Mouse (Mus musculus) MEL (cell line): ENCODE measurements at regions not wholly inside any gene's neighbourhood (a gene's known extent, or its start where the extent isn't known, plus 50 kb on each side); places are given as distances from the start of the nearest gene placed in this dataset.

ENCODE experiments used
- DNase-seq: peaks from one replicate; pipeline ENCODE4 v3.0.0; 2011; ENCODE audit warnings: low read depth, low spot score
- H3K27ac ChIP-seq: 2 replicates; pipeline ENCODE4 v1.5.1; 2012; ENCODE audit warnings: low read depth, mild to moderate bottlenecking, control low read depth, low read length, moderate library complexity; ENCODE audit not compliant: control insufficient read depth
- H3K27me3 ChIP-seq, 2 experiments: fragments of 150-350 bp in 1 of 2; sonication (generic) in 1 of 2; 2 replicates each; pipeline ENCODE4 v1.6.1; 2012; ENCODE audit warnings: low read length in 2 of 2, mild to moderate bottlenecking in 2 of 2, improper control_type of control experiment in 1 of 2, moderate library complexity in 1 of 2; ENCODE audit not compliant: insufficient read depth in 2 of 2, control insufficient read depth in 1 of 2
- H3K36me3 ChIP-seq, 2 experiments: 2 replicates each; pipeline ENCODE4 v1.6.1; 2012 to 2014; ENCODE audit warnings: low read length in 2 of 2, improper control_type of control experiment in 1 of 2, inconsistent platforms in 1 of 2, mild to moderate bottlenecking in 1 of 2; ENCODE audit not compliant: insufficient read depth in 2 of 2, control insufficient read depth in 1 of 2
- H3K4me1 ChIP-seq, 2 experiments: fragments of 150-350 bp in 1 of 2; sonication (generic) in 1 of 2; 2 replicates each; pipeline ENCODE4 v1.6.1; 2012; ENCODE audit warnings: low read length in 2 of 2, improper control_type of control experiment in 1 of 2, mild to moderate bottlenecking in 1 of 2; ENCODE audit not compliant: insufficient read depth in 2 of 2, control insufficient read depth in 1 of 2
- H3K4me3 ChIP-seq, 2 experiments: fragments of 150-350 bp in 1 of 2; sonication (generic) in 1 of 2; 2 replicates each; pipeline ENCODE4 v1.5.1; 2012; ENCODE audit warnings: low read depth in 2 of 2, low read length in 2 of 2, mild to moderate bottlenecking in 2 of 2, moderate library complexity in 2 of 2, control low read depth in 1 of 2, improper control_type of control experiment in 1 of 2; ENCODE audit not compliant: control insufficient read depth in 1 of 2, insufficient read depth in 1 of 2
- H3K79me2 ChIP-seq: 2 replicates; pipeline ENCODE4 v1.6.1; 2012; ENCODE audit warnings: mild to moderate bottlenecking, low read length, moderate library complexity; ENCODE audit not compliant: control insufficient read depth, poor library complexity, insufficient read depth
- H3K9ac ChIP-seq: 2 replicates; pipeline ENCODE4 v1.6.1; 2012; ENCODE audit warnings: low read depth, mild to moderate bottlenecking, control low read depth, low read length, moderate library complexity; ENCODE audit not compliant: control insufficient read depth, poor library complexity, severe bottlenecking
- H3K9me3 ChIP-seq: fragments of 150-350 bp; sonication (generic); replicated peaks from 2 replicates; pipeline ENCODE4 v1.6.1; 2012; ENCODE audit warnings: mild to moderate bottlenecking, low read length, improper control_type of control experiment, moderate library complexity; ENCODE audit not compliant: insufficient read depth
- RAD21 ChIP-seq: IDR thresholded peaks from 2 replicates; pipeline ENCODE4 v1.6.1; 2011; ENCODE audit warnings: mild to moderate bottlenecking, low read depth, low read length, improper control_type of control experiment
- TBP ChIP-seq: IDR thresholded peaks from 2 replicates; pipeline ENCODE4 v1.8.0; 2011; ENCODE audit warnings: low read depth, low read length, improper control_type of control experiment

DNA sequence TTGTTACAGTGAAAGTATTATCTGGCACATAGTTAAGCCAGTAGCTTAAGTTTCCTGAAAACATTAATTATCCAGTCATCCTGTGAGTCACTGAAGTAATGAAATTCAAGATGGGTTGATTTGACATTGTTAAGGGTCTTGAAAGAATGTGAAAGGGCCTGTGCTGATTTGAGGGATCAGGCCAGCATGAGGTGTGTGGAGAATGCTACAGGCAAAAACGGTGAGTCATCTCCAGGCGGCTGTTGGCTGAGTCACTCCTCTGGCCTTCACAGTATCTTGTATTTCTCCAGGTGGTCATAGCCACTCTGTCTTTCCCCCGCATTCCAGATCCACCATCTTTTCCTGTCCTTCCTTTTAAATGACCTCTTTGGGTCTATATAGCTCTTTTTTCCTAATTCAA, 50.4 kb upstream of the Sema3e start:
- TF ChIP-seq RAD21 (no peak), TBP (no peak)
- TF ChIP-seq, all 39 proteins: peak for 0
- Histone ChIP-seq H3K9me3 (no peaks in the 10 kb centered on the region), H3K27me3 (no peaks in the 10 kb centered on the region), H3K9ac (no peak overlapping the region), H3K27ac (no peak overlapping the region), H3K4me1 (peaks cover 0 to 2% of the 10 kb centered on the region in 2 experiments; a peak in 2 of 4 replicates), H3K4me3 (no peak overlapping the region), H3K79me2 (no peaks in the 10 kb centered on the region), H3K36me3 (peaks cover 0 to 5% of the 10 kb centered on the region in 2 experiments; a peak in 2 of 4 replicates)
- DNase-seq, result peak; percentile 37
